Mouse (Mus musculus) cerebellum, postnatal 25 days (tissue): ENCODE results near the gene Scp2.
"Not testable (repeated sequence)": the region's sequence is repeated elsewhere in the genome, so short reads cannot be mapped to it uniquely, and the experiment has no call there.

ENCODE experiments used
- DNase-seq, 2 experiments: peaks; one replicate each; pipeline ENCODE4 v3.0.0; 2021; ENCODE audit warnings: mixed read lengths in 2 of 2

The Scp2 gene

DNA sequence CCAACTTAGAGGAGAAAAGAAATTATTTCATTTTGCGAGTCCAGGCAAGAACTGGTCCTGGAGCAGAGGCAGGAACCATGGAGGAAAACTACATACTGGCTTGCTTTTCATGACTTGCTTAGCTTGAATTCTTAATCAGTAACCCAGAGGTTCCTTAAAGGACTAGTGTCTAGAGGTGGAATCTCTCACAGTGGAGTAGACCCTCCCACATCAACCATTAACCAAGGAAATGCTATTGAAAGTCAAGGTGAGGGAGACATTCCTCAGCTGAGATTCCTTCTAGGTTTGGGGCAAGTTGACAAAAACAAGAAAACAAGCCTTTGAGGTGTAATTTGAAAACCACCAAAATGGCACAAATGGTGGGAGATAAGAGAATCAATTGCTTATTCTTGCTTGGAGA is at the start of gene Scp2:
Gene Scp2, minus strand, starts transcription at position 119 of the 400 bp plus-strand sequence.
- DNase-seq: no peak

DNA sequence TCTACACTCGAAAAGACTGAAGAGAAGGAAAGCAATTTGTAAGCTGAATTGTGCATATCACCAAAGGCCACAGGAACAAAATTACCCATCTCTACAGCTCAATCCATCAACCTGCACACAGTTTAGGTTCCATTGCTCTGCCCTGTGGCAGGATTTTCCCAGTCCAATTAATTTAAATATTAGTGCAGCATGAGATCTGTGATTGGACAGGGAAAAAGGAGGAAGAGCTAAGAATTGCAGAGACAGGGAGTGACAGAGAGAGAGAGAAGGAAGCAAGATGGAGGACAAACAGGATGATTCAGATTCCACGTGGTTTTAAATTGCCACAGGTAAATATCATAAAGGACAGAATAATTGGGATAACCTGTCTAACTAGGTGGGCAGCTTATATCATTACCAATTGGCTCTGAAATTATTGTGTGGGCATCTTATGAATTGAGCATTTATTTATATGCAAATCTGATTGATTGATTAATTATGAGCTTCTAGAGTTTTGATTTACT is 48.1 kb upstream of the Scp2 start:
- DNase-seq: no peak

DNA sequence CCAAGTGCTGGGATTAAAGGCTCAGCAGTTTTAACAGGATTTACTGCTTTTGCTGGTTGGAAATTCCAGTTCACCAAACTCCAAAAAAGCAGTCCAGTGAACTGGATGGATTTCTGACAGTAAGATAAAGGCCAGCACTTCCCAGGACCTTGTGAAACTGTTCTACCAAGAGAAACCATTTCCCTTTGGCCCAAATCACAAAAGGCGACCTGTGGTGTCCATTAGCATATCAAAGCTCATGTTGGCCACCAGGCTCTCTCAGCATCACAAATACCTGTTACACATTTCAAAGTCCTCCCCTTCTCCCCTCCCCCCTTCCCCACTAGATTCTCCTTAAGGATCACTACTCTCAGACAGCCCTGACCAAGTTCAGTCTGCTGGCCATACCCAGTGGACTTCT is 37.5 kb upstream of the Scp2 start:
- DNase-seq: no peak

DNA sequence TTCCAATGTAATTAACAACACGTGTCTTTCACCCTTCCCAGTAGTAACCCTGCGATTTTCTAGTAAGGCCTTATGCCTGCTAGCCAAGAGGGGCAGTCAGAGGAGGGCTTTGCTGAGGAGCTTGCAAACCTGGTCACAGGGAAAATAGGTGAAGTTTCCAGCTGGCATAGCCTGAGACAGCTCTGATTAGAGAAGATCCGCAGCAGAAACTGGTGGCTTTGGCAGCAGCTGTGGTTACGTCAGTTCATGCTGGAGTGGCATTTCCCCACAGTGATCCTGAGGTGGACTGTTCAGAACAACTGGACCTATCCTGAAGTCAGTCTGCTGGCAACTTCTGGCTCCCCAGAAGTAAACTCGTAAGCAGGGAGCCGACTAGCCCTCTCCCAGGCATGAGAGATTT is 23.3 kb upstream of the Scp2 start:
- no peak for DNase-seq

DNA sequence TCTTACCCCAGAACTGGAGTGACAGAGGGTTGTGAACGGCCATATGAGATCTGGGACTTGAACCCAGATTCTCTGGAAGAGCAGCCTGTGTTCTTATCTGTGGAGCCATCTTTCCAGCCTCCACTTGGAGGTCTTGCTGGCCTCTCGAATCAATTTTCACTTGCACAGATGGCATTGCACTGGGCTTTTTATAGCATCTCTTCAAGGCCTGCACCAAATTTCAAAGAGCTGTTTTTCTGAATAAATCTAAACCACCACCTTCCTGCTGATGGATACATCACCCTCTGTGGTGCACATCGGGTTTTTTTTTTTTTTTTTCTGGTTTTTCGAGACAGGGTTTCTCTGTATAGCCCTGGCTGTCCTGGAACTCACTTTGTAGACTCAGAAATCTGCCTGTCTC is 22.1 kb upstream of the Scp2 start:
- no peak for DNase-seq

DNA sequence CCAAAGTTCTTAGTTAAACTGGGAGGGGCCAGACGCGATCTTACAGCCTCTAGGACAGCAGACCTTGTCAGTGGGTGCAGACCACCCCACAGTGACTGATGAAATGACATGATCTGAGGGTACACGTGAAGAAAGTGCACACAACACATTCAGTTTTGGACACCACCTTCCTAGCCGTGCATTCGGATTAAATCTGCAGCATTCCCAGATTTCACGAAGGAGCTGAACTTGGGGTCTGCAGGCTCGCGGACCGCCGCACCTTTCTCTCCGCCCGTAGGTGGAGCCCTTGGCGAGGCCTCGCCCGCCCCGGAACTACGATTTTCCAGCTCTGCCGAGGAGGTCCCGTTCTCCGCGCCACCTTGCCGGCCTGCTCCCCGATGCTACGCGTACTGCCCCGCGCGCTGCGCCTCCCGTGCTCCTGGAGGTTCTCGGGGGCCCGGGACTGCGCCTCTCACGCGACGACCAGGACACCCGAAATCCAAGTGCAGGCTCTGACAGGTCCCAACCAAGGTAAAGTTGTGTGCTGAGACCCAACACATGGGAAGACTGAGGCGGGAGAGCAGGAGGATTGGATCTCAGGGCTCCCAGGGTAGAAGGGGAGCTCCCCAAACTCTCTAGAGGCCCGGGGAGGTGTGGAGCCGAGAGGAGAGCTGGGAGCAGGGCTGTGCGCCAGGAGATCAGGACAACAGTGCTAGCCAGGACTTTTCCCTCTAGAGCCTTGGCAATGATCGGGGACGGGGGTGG is 20.5 kb upstream of the Scp2 start, which contains the start of gene Echdc2:
Gene Echdc2, plus strand, starts transcription at position 286 of the 744 bp plus-strand sequence.
- peak; percentile 66 to 73 for DNase-seq

DNA sequence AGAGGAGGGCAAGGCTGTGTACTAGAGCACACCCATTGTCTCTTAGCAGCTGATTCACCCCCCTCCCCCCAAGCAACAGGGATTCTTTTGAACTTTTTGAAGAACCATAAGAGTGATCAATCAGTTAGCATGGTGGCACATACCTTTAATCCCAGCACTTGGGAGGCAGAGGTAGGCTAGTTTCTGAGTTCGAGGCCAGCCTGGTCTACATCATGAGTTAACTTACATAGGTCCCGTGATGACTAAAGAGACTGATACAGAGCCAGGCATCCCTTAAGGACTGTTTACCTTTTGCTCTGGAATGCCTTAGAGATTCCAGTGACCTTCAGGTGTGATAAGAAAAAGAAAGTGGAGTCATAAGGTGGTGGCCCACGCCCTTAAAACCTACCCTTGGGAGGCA is 18.5 kb upstream of the Scp2 start:
- no peak for DNase-seq

DNA sequence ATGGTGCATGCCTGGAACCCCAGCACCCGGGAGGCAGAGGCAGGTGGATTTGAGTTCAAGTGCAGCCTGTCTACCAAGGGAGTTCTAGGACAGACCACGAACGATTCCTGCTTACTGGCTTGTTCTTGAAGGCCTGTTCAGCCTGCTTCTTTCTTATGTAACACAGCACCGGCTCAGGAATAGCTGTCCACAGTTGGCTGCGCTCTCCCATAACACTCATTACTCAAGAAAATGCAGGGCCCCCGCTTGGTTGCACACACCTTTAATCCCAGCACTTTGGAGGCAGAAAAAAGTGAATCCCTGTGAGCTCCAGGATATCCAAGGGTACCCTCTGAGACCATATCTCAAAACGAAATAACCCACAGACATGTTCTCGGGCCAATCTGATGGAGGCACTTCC is 17.1 kb upstream of the Scp2 start:
- no peak for DNase-seq

DNA sequence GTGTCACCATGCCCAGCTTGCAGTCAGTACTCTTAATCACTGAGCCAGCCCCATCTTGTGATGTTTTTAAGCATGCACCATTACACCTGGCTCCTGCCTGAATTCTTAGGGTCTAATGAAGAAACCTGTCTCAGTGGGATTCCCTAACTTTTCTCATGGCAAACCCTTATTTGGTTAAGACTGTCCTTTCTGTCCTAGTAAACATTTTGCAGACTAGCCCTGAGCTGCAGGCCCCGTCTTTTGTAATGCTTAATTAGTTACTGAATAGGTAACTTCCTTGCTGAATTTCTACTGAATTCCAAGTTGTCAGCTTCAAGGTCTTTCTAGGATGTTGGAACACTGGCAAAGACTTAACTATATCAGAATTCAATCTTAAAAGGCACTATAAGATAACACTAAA is 10.3 kb upstream of the Scp2 start:
- DNase-seq: not testable (repeated sequence)

DNA sequence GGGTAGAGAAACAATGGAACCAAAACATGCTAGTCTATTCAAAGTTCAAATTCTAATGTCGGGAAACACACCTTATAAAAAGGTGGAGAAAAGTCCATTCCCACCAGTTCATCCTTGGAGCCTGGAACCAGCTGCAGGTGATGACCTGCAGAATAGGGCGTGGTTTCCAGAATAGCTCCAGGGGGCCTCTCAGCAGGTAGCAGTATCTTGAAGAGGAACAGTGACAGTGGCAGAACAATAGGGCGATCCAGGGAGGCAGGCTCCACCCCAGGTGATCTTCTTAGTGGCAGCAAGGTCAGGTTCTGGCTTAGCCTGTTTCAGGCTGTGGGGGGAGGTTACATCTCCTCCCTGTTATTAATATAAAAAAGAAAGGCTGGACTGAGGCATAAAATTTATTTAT is 756 bp upstream of the Scp2 start:
- not testable (repeated sequence) for DNase-seq

DNA sequence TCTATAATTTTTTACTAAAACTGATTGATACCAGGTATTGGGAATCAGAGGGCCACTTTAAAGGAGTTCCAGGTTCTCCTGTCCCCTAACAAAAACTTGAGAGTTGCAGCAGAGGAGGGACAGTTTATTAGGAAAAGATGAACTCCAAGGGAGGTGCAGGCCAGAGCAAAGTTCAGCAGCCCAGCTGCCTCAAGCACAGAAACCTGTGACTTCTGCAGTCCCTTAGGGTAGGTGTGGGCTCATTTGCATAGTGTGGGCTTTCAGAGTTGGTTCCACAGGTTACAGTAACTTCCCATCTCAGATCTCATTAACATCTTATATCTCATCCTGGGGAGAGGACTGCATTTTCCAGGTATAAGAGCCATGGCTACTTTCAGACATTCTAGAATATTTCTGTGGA is 1.0 kb downstream of the Scp2 start:
- no peak for DNase-seq

DNA sequence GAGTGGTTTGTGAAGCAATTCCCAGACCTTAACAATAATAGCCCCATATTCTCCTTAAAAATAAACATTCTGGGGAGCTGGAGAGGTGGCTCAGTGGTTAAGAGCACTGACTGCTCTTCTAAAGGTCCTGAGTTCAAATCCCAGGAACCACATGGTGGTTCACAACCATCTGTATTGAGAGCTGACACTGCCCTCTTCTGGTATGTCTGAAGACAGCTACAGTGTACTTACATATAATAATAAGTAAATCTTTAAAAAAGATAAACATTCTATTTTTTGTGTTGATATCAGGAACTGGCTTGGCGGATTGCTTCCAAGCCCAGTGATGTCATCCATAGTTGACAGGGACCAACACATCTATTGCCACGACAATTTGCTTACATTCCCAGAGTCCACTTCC is 1.6 kb downstream of the Scp2 start:
- DNase-seq: not testable (repeated sequence)

DNA sequence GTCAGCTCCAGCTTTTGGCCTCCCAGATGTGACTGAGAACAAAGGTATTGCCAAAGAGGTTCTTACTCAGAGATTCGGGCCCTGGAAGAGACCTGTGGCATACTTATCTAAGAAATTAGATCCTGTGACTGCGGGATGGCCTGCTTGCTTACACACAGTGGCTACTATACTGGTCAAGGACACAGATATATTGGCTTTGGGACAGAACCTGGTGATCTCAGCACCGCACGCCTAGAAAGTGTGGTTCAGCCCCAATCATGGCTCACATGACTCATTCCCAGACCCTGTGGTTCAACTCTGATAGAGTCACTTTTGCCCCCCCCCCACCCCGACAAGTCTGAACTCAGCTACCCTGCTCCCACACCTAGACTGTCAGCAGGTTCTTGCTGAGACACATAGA is 7.9 kb downstream of the Scp2 start:
- DNase-seq: no peak

DNA sequence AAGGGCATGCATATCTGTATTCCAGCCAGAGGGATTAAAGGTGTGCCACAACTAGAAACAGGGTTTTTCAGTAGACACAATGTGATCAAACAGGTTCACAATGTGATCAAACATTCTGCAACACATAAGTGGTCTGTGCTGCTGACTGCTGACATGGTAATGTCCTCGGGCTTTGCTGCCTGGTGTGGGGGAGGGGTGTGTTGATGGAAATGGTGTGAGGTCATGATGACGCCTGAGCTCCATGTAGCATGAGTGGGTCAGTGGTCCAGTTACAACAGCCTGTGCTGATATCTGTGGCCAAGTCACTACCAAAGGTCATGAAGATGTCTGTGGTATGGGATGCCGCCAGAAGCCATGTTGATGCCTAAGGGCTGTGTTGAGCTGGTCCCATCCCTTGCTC is 14.3 kb downstream of the Scp2 start:
- DNase-seq: no peak

DNA sequence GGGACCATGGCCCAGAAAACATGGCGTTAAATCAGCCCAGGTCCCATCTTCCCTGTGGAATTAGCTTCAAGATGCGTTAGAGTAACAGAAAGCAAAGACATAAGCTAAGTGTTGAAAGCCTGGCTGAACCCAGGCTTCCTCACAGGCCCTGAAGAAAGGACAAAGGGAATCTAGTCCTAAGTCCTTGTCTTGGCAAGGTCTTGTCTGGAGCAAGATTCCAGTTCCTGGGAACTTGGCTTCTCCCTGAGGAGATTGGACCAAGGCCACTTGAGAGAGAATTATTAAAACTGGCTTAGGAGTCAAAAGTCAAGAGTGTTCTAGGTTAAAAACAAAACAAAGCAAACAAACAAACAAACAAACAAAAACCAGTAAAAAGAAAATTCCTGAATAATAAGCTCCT is 16.5 kb downstream of the Scp2 start:
- DNase-seq: no peak

DNA sequence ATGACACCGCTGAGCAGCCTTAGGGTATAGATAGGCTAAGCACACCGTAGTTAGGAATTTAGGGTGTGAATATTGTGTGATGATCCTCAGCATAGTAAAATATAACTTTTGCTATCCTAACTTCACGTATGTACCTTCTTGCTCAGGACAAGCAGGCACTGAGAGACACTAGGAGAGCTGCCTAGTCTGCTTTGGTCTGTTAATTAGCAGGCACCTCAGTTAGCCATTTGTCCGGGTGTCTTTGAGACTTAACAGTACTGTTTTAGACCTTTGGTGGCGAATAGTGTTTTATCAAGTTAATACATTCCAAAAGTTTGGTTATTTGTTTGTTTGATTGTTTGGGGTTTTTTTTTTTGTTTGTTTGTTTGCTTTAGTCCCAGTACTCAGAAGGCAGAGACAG is 17.3 kb downstream of the Scp2 start:
- DNase-seq: no peak

DNA sequence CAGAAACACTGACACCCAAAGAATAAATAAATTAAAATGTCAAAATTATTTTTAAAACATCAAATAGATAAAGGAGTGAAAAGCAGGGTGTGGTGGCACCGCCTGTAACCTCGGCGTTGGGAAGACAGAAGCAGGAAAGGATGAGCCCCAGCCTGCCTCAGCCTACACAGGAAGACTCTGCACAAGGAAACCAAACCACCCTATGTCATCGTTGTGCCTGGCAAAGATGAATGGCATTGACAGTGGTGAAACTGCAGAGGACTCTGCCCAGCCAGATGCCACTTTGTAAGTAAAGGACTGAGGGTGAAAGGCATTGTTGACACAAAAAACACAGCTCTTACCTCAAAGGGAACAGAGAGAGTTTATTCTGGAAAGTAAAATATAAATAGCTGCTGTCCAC is 18.5 kb downstream of the Scp2 start:
- no peak for DNase-seq

DNA sequence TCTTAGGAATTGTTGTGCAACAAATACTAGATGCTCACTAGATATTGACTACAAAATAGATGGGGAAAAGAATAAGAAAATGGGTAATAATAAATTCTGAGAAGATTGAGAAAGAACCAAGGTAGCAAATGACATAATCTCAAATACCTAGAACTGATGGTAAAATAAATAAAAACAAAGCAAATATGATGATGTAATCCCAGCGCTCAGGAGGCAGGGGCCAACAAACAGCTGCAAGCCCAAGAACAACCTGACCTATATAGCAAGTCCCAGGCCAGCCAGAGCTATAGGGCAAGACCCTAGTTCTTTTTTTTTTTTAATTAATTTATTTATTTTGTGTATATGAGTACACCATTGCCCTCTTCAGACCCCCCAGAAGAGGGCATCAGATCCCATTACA is 20.7 kb downstream of the Scp2 start:
- no peak for DNase-seq

DNA sequence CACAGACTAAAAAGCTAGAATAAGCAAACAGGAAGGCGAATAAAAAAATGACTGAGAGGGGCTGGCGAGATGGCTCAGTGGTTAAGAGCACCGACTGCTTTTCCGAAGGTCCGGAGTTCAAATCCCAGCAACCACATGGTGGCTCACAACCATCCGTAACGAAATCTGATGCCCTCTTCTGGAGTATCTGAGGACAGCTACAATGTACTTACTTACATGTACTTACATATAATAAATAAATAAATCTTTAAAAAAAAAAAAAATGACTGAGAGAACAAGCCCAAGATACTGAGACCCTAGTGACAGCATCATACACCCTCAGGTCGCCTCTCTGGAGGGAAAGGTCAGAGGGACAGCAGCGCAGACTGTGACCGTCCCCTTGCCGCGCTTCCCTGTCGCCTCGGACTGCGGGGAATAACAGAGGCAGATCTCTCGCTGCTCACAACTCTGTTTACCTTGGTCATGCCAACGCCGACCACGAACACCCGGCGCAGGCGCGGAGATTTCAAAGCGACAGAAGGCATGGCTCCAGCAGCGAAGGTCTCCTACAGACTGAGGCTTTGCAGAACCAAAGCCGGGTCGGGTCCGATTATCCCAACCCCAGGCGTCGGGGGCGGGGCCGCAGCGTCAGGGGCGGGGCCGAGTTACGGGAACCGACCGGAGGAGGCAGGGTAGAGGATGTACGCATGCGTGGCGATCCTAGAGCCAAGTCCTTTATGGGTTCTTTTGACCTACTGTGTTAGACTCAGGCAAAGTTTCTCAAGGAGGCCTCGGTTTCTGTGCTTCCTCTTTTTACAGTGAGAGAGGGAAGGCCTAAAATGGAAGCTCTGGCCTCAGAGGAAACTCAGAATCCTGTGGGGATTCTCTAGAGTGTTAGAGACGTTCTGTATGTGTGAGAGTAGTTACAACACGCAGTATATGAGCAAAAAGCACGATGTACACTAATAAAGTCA is 26.6 kb downstream of the Scp2 start:
- peak; percentile 97 to 98 for DNase-seq

DNA sequence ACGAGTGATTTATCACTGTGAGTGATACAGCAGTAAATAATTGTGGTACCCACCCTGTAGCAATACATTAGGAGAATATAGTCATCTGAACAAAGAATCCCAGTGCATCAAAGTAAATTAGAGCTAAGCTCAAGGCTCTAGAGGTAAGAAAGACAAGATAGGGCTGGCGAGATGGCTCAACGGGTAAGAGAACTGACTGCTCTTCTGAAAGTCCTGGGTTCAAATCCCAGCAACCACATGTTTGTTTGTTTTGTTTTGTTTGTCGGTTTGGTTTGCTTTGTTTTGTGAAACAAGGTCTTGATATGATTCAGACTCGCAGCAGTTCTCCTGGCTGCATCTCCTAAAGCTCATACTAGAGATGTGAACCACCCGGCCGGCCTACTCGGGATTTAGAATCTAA is 27.3 kb downstream of the Scp2 start:
- DNase-seq: peak; percentile 20 to 23

DNA sequence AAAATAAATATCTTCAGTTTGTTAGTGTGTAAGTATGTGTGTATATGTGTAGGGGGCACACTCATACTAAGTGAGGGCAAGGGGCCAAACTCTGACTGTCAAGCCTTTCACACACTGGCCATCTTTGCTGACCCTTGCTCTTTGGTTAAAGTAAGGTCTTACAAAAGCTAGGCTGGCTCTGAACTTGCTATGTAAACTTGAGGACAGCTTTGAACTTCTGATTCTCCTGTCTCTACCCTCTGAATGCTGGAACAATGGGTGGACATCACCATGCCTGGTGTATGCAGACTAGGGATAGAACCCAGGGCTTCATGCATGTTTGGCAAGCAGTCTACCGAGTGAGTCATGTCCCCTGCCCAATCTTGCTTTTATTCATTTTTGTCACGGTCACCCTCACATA is 28.3 kb downstream of the Scp2 start:
- no peak for DNase-seq

DNA sequence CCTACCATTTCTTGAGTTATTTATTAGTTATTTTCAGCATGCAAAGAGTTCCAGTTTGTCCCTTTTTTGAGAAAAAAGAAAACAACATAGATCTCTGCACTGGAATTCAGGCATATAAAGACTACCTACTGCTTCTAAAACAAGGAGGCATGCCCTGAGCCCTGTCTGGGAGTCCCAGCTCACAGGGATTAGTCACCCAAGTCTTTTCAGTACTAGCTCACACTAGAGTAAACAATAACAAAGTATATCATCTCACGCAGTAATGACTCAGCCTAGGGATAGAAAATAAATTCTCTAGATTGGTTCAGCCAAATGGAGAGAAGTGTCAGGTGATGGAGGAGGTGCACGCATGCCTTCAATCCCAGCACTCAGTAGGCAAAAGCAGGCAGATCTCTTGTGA is 34.1 kb downstream of the Scp2 start:
- DNase-seq: no peak

DNA sequence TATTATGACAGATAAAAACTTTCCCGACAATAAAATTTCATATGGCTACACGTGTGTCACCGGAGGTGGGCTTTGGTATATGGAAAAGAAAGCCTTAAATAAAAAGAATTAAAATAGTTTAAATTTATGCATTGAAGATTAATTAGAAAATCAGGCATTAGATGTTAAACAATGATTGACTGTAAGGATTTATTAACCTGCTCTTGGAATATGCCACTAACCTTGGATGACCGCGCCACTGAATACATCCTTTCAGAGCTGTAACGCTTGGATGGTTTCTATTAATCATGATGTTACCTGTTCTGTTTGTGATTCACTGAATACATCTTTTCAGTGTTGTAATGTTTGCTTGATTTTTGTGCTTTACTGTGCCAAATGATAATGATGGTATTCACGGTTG is 35.1 kb downstream of the Scp2 start:
- DNase-seq: no peak

DNA sequence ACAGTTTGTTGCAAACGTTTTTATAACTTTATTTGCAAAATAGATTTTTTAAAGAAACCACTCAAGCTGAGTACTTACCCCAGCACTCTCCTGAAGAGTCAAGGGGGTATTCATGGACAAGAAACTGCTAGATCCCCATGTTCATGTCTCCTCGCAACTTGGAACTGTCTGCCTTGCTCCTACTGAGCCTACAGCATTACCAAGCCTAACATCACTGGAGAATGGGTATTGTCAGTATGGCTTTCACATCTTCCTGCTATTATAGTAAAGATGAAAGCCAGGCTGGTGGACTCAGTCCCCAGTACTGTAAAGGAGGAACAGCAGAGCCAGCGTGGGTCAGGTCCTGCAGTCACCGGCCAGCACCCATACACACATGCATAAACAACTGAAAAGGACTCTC is 48.5 kb downstream of the Scp2 start, which contains the start of gene Podn:
Gene Podn, minus strand, starts transcription at position 101 of the 400 bp plus-strand sequence.
- no peak for DNase-seq
